Mouse (Mus musculus) adrenal gland, postnatal 25 days (tissue): Measurements from ENCODE around the gene Sugt1. TPM values are rescaled to one million over a fixed set of nuclear protein-coding genes. Genes with fewer than 3 reads are reported as not detected.

Source experiments
- DNase-seq: peaks from one replicate; pipeline ENCODE4 v3.0.0; 2021; ENCODE audit warnings: mixed read lengths
- microRNA-seq, 2 experiments: library from miRNA; unstranded; fragments of <30 nt; microRNA quantifications; one replicate each; pipeline ENCODE4 v1.2.0; 2021
- total RNA-seq: library from RNA; stranded (reverse); gene quantifications from 2 replicates; pipeline ENCODE4 v1.2.3, GENCODE M21; 2021

Gene Sugt1
- total RNA-seq, 1 experiment from 2014 or later = 156 TPM

DNA sequence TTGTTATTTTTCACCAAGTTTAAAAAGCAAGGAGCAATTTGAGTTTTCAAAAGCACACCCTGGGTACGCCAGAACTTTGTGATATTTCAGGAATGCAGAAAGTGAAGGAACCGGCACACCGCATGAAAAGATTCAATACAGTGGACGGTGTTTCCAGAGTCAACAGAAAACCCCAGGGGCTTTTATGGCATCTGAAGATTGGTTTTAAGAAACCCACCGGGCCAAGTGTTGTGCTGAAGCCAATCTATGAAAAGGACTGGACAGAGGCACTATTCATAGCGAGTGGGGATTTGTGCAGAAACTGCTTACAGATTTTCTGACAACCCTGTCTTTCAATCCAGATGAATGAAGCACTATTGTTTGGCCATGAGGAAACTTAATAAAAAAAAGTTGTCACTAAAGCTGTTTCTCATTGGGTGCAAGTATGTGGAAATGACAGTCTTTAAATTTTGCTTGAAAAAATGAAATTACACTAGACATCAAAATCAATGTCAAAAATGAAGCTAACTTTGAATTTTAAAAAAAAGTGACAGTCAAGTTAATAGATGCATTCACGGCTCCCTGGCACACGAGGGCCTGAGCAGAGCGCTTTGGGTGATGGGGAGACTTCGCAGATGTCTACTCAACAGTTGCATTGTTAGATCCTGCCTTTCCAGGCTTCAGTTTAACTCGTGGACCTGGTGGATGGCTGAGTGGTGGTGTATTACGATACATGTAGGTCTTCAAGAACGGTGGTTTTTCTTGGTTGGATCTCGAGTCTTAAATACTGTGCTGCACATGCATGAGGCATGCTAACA, 90.6 kb downstream of the Sugt1 start:
- no peak for DNase-seq

DNA sequence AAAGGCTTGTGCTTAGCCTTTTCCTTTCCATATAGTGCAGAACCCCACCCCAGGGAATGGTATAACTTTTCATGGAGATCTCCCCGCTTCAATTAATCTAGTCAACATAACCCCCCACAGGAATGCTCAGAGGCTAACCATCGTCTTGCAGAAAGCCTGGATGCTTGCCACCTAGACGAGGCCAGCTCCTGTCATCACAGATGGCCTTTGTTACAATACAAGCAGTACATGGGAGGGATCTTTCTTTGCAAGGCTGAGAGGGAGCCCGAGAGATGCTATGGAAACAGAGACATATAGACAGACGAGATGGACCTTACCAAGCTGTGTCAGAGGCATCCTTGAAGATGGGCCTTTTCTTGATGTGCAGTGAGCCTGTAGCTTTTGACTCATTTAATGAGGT, 93.2 kb downstream of the Sugt1 start:
- no peak for DNase-seq

Small RNA genes within 50 kb of the gene (microRNA-seq; reads per million reads assigned to microRNA genes)
- 0 reads per million in 2 experiments for gene Gm27857

Other genes starting within 250 kb of the Sugt1 start
- 23.0 and 30.2 TPM in 2 replicates for gene Naa16, start 196.9 kb upstream of the Sugt1 start, total RNA-seq
- gene Mtrf1, start 189.9 kb upstream of the Sugt1 start, total RNA-seq = 5.6 and 10.0 TPM in 2 replicates
- gene Kbtbd7, start 161.2 kb upstream of the Sugt1 start, total RNA-seq = 10.0 and 10.8 TPM in 2 replicates
- 0.21 and 0.52 TPM in 2 replicates for gene Kbtbd6, start 135.9 kb upstream of the Sugt1 start, total RNA-seq
- gene Elf1, start 106.5 kb upstream of the Sugt1 start, total RNA-seq = 20.8 and 27.7 TPM in 2 replicates
- 39.5 and 45.8 TPM in 2 replicates for gene Wbp4, start 106.2 kb upstream of the Sugt1 start, total RNA-seq
- 0.88 and 0.90 TPM in 2 replicates for gene Cnmd, start 74.5 kb downstream of the Sugt1 start, total RNA-seq
- gene Pcdh8, start 183.6 kb downstream of the Sugt1 start, total RNA-seq = 0.21 TPM in 1 of 2 replicates, not detected in the other